Mouse (Mus musculus) 3T3-L1 (cell line): ENCODE data around the gene Tmeff2.

Experiments used
- DNase-seq: peaks from one replicate; pipeline ENCODE4 v3.0.0-alpha.2; 2015; ENCODE audit warnings: low read depth, low spot score

Gene Tmeff2

DNA sequence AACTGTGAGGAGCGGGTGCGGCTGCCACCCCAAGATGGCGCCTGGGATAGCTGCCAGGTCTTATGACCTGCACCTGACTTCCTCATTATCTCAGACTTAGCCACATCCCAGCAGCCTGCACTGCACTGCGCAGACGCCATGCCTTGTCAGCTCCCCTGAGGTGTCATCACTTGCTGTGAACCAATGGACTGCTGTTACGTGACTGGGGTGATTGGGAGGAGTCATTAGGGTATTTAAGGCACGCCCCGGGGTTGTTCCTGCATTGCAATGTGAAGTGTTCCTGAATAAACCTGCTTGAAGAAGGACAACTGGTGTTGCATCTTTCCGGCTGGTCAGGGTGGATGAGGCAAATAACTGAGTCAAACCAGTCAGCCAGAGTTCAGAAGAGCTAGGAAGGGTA is at the start of gene Tmeff2:
TSS of gene Tmeff2 (plus strand) at position 262 of the 400 bp plus-strand sequence.
- DNase-seq: peak; percentile 3

GRCm38 (mm10) chr1:50861515-50861914 is 38.9 kb upstream of the Tmeff2 start:
- peak; percentile 6 for DNase-seq

DNA sequence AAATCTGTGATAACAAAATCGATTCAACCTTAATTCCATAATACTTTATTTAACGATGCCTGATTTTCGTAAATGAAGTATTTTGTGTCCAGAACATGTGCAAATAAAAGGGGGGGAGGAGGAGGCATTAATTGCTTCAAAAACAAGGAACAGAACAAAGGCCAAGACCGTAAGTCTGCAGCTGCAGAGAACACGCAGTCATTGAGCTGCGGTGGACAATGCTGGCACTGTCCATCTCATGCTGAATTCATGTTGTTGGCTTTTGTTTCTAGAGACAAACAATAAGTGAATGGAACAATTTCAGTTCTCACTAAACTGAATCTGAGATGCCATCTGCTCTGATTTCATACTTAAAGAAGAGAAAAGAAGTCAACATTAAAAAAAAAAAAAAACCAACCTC is 2.8 kb upstream of the Tmeff2 start:
- DNase-seq: no peak

DNA sequence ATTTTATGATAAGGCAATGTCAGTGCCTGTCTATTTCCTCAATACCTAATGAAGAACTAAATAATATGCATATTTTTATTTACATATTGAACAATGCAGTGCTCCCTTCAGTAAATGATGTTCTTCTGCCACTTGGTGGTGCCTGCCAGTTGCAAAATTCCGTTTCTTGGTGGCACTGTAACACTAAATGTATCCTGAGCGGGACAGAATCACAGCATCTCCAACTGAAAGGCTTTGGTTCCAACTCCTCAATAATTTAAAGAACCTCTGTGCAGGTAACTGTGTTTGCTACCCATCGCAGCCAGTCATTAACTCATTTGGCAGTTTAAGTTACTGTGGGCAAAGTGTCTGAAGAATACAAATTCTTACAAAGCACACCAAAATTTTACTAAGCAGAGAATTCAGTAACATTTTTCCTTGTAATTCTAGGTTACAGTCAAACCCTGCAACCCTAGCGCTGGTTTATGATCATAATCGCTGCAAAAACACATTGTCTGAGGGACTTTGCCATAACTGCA is 24.4 kb downstream of the Tmeff2 start:
- no peak for DNase-seq

DNA sequence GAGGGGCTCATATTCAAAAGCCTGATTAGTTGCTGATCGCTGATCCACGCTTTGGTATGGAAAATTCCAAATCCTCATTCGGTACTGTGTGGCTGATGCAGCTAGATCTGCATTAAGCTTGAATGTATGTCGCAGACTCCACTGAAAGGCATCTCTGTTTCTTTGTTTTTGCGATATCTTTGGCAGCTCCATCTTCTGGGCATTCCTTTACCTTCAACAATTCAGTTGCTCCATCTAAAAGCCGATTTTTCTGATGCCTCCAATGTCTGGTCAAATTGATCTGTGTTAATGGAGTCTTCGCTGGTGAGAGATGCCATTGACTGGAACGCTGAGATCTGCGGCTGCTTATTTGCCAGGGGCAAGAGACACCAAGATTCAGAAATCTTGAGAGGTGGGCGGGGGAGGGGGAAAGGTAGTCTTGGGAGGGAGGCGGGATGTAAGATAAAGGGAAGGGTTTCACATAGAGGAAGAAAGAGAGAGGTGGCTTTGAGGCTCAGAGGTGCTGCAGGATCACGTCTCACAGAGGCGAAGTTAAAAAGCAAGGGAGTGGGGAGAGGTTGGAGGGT is 25.0 kb downstream of the Tmeff2 start:
- no peak for DNase-seq

GRCm38 (mm10) chr1:50926374-50927060 is 26.1 kb downstream of the Tmeff2 start:
- no peak for DNase-seq

DNA sequence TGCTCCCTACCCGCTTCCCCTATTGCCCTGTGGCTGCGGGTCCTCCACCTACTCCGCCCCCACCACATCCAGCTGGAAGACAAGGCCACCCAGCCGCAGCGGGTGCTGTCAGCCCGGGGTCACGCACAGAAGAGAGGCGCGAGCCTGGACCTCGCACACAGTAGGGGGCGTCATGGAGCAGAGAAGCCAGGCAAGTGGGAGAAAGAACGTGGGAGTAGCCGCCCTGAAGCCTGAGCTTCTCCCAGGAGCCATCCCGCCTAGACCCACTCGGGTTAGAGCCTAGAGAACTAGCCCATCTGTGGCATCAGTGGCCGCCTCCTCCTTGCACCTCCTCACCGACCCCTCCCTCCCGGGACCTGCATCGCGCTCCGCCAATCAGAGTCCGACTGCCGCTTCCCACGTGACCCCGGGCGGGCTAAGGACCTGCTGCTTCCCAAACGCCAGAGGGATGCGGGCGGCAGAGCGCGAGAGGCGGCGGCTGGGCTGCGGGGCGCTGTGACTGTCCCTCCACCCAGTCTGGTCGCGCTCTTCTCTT is 26.7 kb downstream of the Tmeff2 start:
- no peak for DNase-seq

DNA sequence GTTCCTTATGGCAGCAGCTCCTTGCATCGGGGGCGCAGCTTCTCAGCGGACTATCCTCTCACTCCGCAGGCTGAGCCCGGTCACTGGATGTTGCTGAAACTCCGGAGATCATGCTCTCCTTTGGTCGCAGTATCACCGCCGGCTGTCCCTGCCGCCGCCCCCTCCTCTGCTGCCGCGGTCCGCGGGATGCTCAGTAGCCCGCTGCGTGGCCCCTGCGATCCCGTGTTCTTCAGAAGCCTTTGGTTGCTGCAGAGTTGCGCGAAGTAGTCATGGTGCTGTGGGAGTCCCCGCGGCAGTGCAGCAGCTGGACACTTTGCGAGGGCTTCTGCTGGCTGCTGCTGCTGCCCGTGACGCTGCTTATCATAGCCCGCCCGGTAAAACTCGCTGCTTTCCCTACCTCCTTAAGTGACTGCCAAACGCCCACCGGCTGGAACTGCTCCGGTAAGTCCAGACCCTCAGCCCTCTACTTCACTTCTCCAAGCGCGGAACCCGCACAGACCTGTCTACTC is 27.3 kb downstream of the Tmeff2 start:
- DNase-seq: no peak

- DNase-seq: no peak
Measured at GRCm38 (mm10) chr1:50928776-50929175, 28.3 kb downstream of the Tmeff2 start.

- DNase-seq: peak; percentile 8
Measured at GRCm38 (mm10) chr1:50935076-50935475, 34.6 kb downstream of the Tmeff2 start.

- DNase-seq: no peak
Measured at GRCm38 (mm10) chr1:50935484-50935883, 35.0 kb downstream of the Tmeff2 start.

- peak; percentile 64 for DNase-seq
Measured at GRCm38 (mm10) chr1:50940131-50941039, 39.9 kb downstream of the Tmeff2 start.

GRCm38 (mm10) chr1:50948575-50948974 is 48.1 kb downstream of the Tmeff2 start:
- no peak for DNase-seq

GRCm38 (mm10) chr1:50958844-50959243 is 58.4 kb downstream of the Tmeff2 start:
- no peak for DNase-seq

DNA sequence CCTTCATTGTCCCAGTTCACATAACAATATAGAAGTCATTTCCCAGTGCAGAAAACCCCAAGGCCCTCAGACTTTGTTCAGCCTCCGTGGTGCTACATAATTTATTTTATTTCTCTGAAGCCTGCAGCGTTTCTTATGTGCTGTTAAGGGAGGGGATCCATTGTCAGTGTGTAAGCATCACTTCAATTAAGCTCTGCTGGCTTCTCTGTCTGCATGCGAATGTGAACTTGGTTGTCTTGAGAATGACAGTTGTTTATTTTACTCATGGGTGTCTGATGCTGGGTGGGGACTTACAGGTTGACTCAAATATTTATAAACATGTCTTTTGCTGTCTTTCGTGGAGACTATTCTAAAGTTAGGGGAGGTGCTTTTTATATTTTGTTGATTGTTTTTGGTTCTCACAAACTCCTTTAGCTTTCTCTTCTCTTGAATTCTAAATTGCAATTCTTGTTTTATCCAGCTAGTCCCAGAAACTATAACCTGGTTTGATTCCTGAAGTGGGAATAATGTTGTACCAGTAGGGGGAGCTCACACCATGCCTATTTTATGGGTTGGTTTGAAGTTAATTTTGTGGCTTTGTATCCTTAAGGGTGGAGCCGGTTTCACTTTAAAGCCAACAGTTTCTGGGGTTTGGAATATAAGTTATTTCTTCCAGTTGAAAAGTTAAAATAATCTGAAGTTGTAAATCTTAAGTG is 61.7 kb downstream of the Tmeff2 start:
- DNase-seq: peak; percentile 90

- no peak for DNase-seq
Measured at GRCm38 (mm10) chr1:50962649-50963000, 62.2 kb downstream of the Tmeff2 start.

DNA sequence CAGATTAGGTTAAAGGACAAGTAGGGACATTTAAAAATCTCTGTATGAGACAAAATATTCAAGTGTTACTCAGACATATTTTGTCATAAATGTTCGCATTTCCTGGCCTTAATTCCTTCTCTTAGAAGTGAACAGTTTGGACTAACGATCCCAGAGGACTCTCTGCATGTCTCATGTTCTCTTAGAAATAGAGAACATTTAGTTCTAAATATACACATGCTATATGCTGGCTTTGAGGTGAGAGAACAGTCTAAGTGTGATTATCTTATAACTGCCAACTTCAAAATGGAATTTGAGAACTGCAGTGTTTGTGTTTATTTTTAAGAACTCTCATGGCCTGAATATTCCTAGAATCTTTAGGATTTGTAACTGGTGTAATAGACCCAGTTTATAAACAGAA is 69.2 kb downstream of the Tmeff2 start:
- no peak for DNase-seq

DNA sequence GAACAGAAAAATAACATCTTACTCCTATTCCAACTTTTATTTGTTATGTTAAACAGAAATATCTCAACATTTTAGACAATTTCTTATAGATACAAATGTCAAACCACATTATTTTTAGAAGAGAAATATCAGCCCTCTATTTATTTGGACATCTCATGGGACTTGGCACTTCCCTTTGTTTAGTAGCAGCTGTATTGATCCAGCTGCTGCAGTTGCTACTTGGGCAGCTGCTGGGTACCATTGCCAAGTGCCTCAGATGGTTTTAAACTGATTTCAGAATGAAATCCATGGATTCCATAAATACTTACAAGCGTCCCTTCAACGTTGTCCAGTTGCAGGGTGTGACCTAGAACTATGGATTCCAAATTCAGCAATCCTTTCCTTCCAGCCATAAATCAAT is 70.4 kb downstream of the Tmeff2 start:
- DNase-seq: no peak

DNA sequence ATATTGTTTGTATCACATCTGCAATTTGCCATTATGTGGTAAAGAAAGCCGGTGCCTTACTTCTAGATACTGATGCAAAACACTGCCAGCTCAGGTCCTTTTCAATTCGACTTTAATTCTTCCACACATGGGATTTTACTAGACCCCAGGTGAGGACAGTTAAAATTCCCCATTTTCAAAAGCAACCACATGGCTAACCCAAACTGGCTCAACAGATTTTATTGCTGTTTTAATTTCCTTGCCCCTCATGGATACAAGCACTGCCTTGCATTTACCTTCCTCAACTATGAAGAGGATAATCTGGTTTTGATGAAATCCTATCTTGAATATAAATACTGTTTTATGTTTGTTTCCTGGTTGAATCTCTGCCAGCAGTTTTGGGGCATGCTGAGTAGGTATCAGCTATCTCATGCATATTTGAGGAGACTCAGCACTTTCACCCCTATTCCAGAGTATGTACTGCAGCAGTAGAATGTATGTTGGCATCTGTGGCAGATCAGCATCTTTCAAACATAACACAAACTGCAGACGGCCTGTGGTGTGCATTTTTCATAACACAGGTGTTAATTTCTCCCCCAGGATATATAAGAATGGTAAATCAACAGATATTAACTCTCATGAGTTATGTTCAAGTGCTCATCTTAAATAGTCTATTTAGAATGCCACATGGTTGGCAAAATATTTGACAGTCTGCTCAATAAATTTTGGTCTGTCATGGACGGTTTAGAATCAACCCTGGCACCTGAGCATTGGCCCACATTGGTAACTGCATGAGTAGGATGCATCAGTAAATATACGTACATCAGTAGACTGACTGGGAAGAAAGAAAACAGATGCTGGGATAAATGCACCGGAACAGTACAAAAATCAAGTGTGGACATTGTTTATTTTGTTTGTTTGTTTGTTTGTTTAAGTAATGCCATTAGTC is 72.3 kb downstream of the Tmeff2 start:
- no peak for DNase-seq
